Mouse (Mus musculus): ENCODE data around the gene Syne2. TPM values are rescaled to one million over a fixed set of nuclear protein-coding genes. Genes with fewer than 3 reads are reported as not detected.

Gene Syne2
- polyA plus RNA-seq, 1 experiment from 2014 or later, result 36.6 TPM

GRCm38 (mm10) chr12:75852384-75852783, 34.5 kb downstream of the Syne2 start:
- no peak for ATAC-seq (ENCODE audit: low read depth)
- no peaks in the 10 kb centered on the region for H3K36me3 ChIP-seq (ENCODE audit: control insufficient read depth, insufficient read depth, low read length)

GRCm38 (mm10) chr12:75853559-75853958, 35.6 kb downstream of the Syne2 start:
- Histone ChIP-seq H3K9ac (ENCODE audit: low read depth, low read length) (no peak overlapping the region), H3K4me1 (ENCODE audit: control insufficient read depth, insufficient read depth, low read length) (peaks cover 13% of the 10 kb centered on the region; the same call in 1 of the 2 replicates), H3K9me3 (ENCODE audit: control insufficient read depth, low read length) (no peaks in the 10 kb centered on the region), H3K36me3 (ENCODE audit: control insufficient read depth, insufficient read depth, low read length) (no peaks in the 10 kb centered on the region), H3K27me3 (replicated peaks; ENCODE audit: control insufficient read depth, insufficient read depth, low read length) (no peaks in the 10 kb centered on the region), H3K4me2 (ENCODE audit: low read depth, low read length) (peak overlapping the region; percentile 32; the same call in 1 of the 2 replicates), H3K4me3 (ENCODE audit: low read depth, low read length) (no peak overlapping the region), H3K27ac (replicated peaks; ENCODE audit: low read depth, low read length) (no peak overlapping the region)
- 46% methylated on average over 8 of the region's 8 CpGs for WGBS
- no peak for DNase-seq (ENCODE audit: low spot score)
- no peak for ATAC-seq (ENCODE audit: low read depth)

More at GRCm38 (mm10) chr12:75852384-75852783, 34.5 kb downstream of the Syne2 start:
- no peak overlapping the region for H3K9ac ChIP-seq (ENCODE audit: low read depth, low read length)
- H3K9me3 ChIP-seq (ENCODE audit: control insufficient read depth, low read length), result no peaks in the 10 kb centered on the region
- 64% methylated on average over 6 of the region's 6 CpGs for WGBS
- no peak for DNase-seq (ENCODE audit: low spot score)
- H3K27me3 ChIP-seq (replicated peaks; ENCODE audit: control insufficient read depth, insufficient read depth, low read length), result no peaks in the 10 kb centered on the region
- H3K4me1 ChIP-seq (ENCODE audit: control insufficient read depth, insufficient read depth, low read length), result peaks cover 13% of the 10 kb centered on the region; the same call in 1 of the 2 replicates
- no peak overlapping the region for H3K4me3 ChIP-seq (ENCODE audit: low read depth, low read length)
- no peak overlapping the region for H3K4me2 ChIP-seq (ENCODE audit: low read depth, low read length)
- no peak overlapping the region for H3K27ac ChIP-seq (replicated peaks; ENCODE audit: low read depth, low read length)

GRCm38 (mm10) chr12:75855051-75855453, 37.1 kb downstream of the Syne2 start:
- Histone ChIP-seq H3K27me3 (replicated peaks; ENCODE audit: control insufficient read depth, insufficient read depth, low read length) (no peaks in the 10 kb centered on the region), H3K27ac (replicated peaks; ENCODE audit: low read depth, low read length) (no peak overlapping the region), H3K9me3 (ENCODE audit: control insufficient read depth, low read length) (no peaks in the 10 kb centered on the region), H3K9ac (ENCODE audit: low read depth, low read length) (no peak overlapping the region), H3K4me3 (ENCODE audit: low read depth, low read length) (no peak overlapping the region), H3K36me3 (ENCODE audit: control insufficient read depth, insufficient read depth, low read length) (no peaks in the 10 kb centered on the region), H3K4me2 (ENCODE audit: low read depth, low read length) (no peak overlapping the region), H3K4me1 (ENCODE audit: control insufficient read depth, insufficient read depth, low read length) (peaks cover 13% of the 10 kb centered on the region; the same call in 1 of the 2 replicates)
- ATAC-seq (ENCODE audit: low read depth), result no peak
- no peak for DNase-seq (ENCODE audit: low spot score)
- 47% methylated on average over 7 of the region's 7 CpGs for WGBS

- no peak for ATAC-seq (ENCODE audit: low read depth)
- Histone ChIP-seq H3K4me3 (ENCODE audit: low read depth, low read length) (no peak overlapping the region), H3K36me3 (ENCODE audit: control insufficient read depth, insufficient read depth, low read length) (no peaks in the 10 kb centered on the region), H3K4me1 (ENCODE audit: control insufficient read depth, insufficient read depth, low read length) (peaks cover 13% of the 10 kb centered on the region; the same call in 1 of the 2 replicates), H3K27me3 (replicated peaks; ENCODE audit: control insufficient read depth, insufficient read depth, low read length) (no peaks in the 10 kb centered on the region), H3K27ac (replicated peaks; ENCODE audit: low read depth, low read length) (no peak overlapping the region), H3K9ac (ENCODE audit: low read depth, low read length) (no peak overlapping the region), H3K4me2 (ENCODE audit: low read depth, low read length) (no peak overlapping the region), H3K9me3 (ENCODE audit: control insufficient read depth, low read length) (no peaks in the 10 kb centered on the region)
- 85% methylated on average over 9 of the region's 9 CpGs for WGBS
- no peak for DNase-seq (ENCODE audit: low spot score)
These were observed 37.7 kb downstream of the Syne2 start for GRCm38 (mm10) chr12:75855621-75856020.

- no peak overlapping the region for H3K27ac ChIP-seq (replicated peaks; ENCODE audit: low read depth, low read length)
- peaks cover 13% of the 10 kb centered on the region; the same call in 1 of the 2 replicates for H3K4me1 ChIP-seq (ENCODE audit: control insufficient read depth, insufficient read depth, low read length)
- no peak overlapping the region for H3K4me3 ChIP-seq (ENCODE audit: low read depth, low read length)
- H3K4me2 ChIP-seq (ENCODE audit: low read depth, low read length), result no peak overlapping the region
- ATAC-seq (ENCODE audit: low read depth), result no peak
- 66% methylated on average over 14 of the region's 14 CpGs for WGBS
- no peaks in the 10 kb centered on the region for H3K36me3 ChIP-seq (ENCODE audit: control insufficient read depth, insufficient read depth, low read length)
- DNase-seq (ENCODE audit: low spot score), result no peak
- no peaks in the 10 kb centered on the region for H3K9me3 ChIP-seq (ENCODE audit: control insufficient read depth, low read length)
- H3K27me3 ChIP-seq (replicated peaks; ENCODE audit: control insufficient read depth, insufficient read depth, low read length), result no peaks in the 10 kb centered on the region
- no peak overlapping the region for H3K9ac ChIP-seq (ENCODE audit: low read depth, low read length)
These were observed 38.3 kb downstream of the Syne2 start for GRCm38 (mm10) chr12:75856096-75856868.

- ATAC-seq (ENCODE audit: low read depth), result no peak
- H3K27ac ChIP-seq (replicated peaks; ENCODE audit: low read depth, low read length), result no peak overlapping the region
- no peaks in the 10 kb centered on the region for H3K4me1 ChIP-seq (ENCODE audit: control insufficient read depth, insufficient read depth, low read length)
- DNase-seq (ENCODE audit: low spot score), result no peak
- H3K4me3 ChIP-seq (ENCODE audit: low read depth, low read length), result no peak overlapping the region
- no peak overlapping the region for H3K9ac ChIP-seq (ENCODE audit: low read depth, low read length)
- no peak overlapping the region for H3K4me2 ChIP-seq (ENCODE audit: low read depth, low read length)
- WGBS, result 83% methylated on average over 10 of the region's 11 CpGs
- no peaks in the 10 kb centered on the region for H3K9me3 ChIP-seq (ENCODE audit: control insufficient read depth, low read length)
- no peaks in the 10 kb centered on the region for H3K27me3 ChIP-seq (replicated peaks; ENCODE audit: control insufficient read depth, insufficient read depth, low read length)
- H3K36me3 ChIP-seq (ENCODE audit: control insufficient read depth, insufficient read depth, low read length), result no peaks in the 10 kb centered on the region
These were observed 42.0 kb downstream of the Syne2 start for GRCm38 (mm10) chr12:75859936-75860335.

- Histone ChIP-seq H3K4me3 (ENCODE audit: low read depth, low read length) (no peak overlapping the region), H3K27ac (replicated peaks; ENCODE audit: low read depth, low read length) (no peak overlapping the region), H3K9ac (ENCODE audit: low read depth, low read length) (no peak overlapping the region), H3K36me3 (ENCODE audit: control insufficient read depth, insufficient read depth, low read length) (no peaks in the 10 kb centered on the region), H3K27me3 (replicated peaks; ENCODE audit: control insufficient read depth, insufficient read depth, low read length) (no peaks in the 10 kb centered on the region), H3K4me1 (ENCODE audit: control insufficient read depth, insufficient read depth, low read length) (no peaks in the 10 kb centered on the region), H3K9me3 (ENCODE audit: control insufficient read depth, low read length) (no peaks in the 10 kb centered on the region), H3K4me2 (ENCODE audit: low read depth, low read length) (no peak overlapping the region)
- WGBS, result 63% methylated on average over 6 of the region's 6 CpGs
- ATAC-seq (ENCODE audit: low read depth), result no peak
- no peak for DNase-seq (ENCODE audit: low spot score)
These were observed 42.9 kb downstream of the Syne2 start for GRCm38 (mm10) chr12:75860843-75861242.

- H3K27ac ChIP-seq (replicated peaks; ENCODE audit: low read depth, low read length), result no peak overlapping the region
These were observed 47.2 kb downstream of the Syne2 start for GRCm38 (mm10) chr12:75865166-75865565.

More at GRCm38 (mm10) chr12:75865166-75865565, 47.2 kb downstream of the Syne2 start:
- WGBS, result 84% methylated on average over 2 of the region's 2 CpGs
- ATAC-seq (ENCODE audit: low read depth), result no peak
- Histone ChIP-seq H3K4me2 (ENCODE audit: low read depth, low read length) (no peak overlapping the region), H3K36me3 (ENCODE audit: control insufficient read depth, insufficient read depth, low read length) (no peaks in the 10 kb centered on the region), H3K4me1 (ENCODE audit: control insufficient read depth, insufficient read depth, low read length) (peaks cover 9% of the 10 kb centered on the region), H3K27me3 (replicated peaks; ENCODE audit: control insufficient read depth, insufficient read depth, low read length) (no peaks in the 10 kb centered on the region), H3K9ac (ENCODE audit: low read depth, low read length) (no peak overlapping the region), H3K9me3 (ENCODE audit: control insufficient read depth, low read length) (no peaks in the 10 kb centered on the region), H3K4me3 (ENCODE audit: low read depth, low read length) (no peak overlapping the region)
- no peak for DNase-seq (ENCODE audit: low spot score)
